Mouse (Mus musculus) olfactory bulb, adult 2 months (tissue): ENCODE measurements around the gene Thsd4.

Source experiments
- CTCF ChIP-seq: fragments of 200-500 bp; IDR thresholded peaks from 2 replicates; pipeline ENCODE4 v1.5.1; 2012; ENCODE audit warnings: low read depth, mild to moderate bottlenecking, low read length, moderate library complexity; ENCODE audit not compliant: insufficient read depth
- POLR2A ChIP-seq: fragments of 200-500 bp; IDR thresholded peaks from 2 replicates; pipeline ENCODE4 v1.6.1; 2012; ENCODE audit warnings: mild to moderate bottlenecking, low read depth, low read length, moderate library complexity; ENCODE audit not compliant: insufficient read depth

GRCm38 (mm10) chr9:60027234-60027633 lies 494.6 kb downstream of the Thsd4 start:
- TF ChIP-seq CTCF (no peak), POLR2A (no peak)
